Mouse (Mus musculus): ENCODE measurements around the gene Taar9.
"Not testable (repeated sequence)": the region's sequence is repeated elsewhere in the genome, so short reads cannot be mapped to it uniquely, and the experiment has no call there.

DNA sequence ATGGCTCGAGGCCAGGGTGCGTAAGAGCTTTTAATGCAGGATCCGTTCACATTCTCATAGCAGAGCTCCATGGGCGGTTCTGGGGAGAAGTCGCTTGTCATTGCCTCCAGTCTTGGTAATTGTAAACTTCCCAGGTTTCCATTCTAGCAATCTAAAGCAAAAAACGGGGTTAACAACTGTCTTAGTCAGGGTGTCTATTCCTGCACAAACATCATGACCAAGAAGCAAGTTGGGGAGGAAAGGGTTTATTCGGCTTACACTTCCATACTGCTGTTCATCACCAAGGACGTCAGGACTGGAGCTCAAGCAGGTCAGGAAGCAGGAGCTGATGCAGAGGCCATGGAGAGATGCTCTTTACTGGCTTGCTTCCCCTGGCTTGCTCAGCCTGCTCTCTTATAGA is at the start of gene Taar9:
- TF ChIP-seq CTCF (IDR thresholded peaks at IDR 0.05; ENCODE audit: low read depth, low read length); POLR2A (IDR thresholded peaks at IDR 0.05; ENCODE audit: insufficient read depth, low read length); EP300 (IDR thresholded peaks at IDR 0.05; ENCODE audit: insufficient read depth, low read depth, low read length): not testable (repeated sequence)

Data from ES-Bruce4 (cell line).